Mouse (Mus musculus) G1E-ER4 (cell line): ENCODE data around the gene Nrxn3. TPM values are rescaled to one million over a fixed set of nuclear protein-coding genes. Genes with fewer than 3 reads are reported as not detected.

Source experiments
- GATA1 ChIP-seq: IDR thresholded peaks from one replicate; pipeline ENCODE4 v1.8.0; 2012; ENCODE audit warnings: low read length, inconsistent platforms
- polyA plus RNA-seq: library from polyadenylated mRNA; stranded (reverse); fragments of >175 nt; gene quantifications from 2 replicates; pipeline ENCODE4 v1.2.3, GENCODE M21; 2012

Nrxn3 gene
- polyA plus RNA-seq, 1 experiment: not detected

DNA sequence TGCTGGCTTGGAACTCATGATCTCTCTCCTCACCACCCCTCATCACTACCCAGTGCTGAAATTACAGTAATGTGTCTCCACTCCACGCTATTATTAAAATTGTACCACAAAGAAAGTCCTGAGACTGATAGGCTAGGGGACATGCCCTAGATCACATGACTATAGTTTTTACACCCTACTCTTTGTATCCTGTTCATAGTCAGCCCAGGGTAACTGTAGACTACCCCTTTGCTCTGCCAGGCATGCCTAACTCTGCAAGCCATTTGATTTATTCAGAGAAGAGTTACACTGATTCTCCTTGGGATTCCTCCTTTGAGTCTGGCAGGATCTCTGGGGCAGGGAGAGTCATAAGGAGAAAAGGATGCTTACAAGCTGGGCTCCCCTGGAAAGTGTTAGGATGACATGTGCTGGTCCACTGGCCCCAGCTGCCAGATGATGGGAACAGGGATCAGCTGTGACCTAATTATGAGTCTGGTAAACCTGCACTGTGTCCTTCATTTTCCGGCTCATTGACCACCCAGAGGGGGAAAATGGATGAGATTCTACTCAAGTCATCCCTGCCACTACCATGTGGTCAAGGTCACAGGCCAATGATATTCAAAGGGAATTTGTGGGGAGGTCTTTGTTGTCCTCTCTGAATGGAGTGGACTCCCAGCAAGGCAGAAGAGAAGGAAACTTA is 318.9 kb downstream of the Nrxn3 start:
- no peak for TF ChIP-seq GATA1

DNA sequence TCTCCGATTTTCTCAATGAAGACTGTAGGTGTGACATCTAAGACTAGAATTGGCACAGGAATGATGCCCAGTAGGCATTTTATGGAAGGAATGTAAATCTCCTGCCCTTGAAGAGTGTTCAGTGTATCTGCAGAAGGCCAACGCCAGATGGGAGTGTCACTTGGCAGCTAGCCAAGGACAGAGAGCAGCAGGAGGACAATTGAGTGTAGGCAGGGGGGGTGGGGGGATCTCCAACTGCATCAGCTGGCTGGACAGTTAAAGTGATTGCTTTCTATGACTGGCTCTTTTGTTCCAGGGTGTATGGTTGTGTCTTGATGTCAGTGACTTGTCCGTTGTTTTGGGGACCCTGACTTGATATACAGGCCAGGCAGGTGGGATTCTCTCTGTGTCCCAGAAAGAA is 326.6 kb downstream of the Nrxn3 start:
- TF ChIP-seq GATA1: no peak

DNA sequence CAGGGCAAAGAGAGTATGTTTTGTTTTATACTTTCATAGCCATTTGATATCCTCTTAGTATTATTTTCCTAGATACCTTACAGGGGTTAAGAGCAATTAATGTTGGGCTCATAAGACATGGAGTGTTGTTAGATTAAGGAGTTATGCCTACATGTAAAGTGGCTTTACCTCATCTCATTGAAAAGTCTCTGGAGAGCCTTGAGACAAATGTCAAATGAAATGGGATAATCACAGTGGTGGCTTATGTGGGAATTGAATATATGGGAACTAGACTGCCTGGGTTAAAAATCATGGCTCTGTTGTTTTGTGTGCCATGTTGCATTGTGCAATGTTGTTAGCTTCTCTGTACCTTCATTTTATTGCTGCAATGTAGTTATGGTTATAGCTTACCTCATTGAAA is 327.0 kb downstream of the Nrxn3 start:
- no peak for TF ChIP-seq GATA1

DNA sequence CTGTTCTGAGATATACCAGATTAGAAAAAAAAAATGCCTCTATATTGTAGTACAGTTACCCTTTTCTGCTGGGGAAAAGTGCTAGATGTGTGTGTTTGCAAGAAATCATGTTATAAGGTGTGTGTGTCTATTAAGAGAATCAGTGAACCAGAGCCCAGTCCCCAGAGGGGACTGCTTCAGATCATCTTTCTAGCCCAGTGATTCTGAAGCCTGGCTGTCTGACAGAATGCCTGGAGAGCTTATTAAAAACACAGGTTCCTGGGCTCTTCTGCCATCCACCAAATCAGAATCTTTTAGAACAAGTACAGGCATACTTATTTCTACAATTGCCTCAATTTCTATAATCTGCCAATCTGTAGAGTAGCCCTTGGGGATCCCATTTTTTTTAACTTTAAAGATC is 349.8 kb downstream of the Nrxn3 start:
- TF ChIP-seq GATA1: no peak

DNA sequence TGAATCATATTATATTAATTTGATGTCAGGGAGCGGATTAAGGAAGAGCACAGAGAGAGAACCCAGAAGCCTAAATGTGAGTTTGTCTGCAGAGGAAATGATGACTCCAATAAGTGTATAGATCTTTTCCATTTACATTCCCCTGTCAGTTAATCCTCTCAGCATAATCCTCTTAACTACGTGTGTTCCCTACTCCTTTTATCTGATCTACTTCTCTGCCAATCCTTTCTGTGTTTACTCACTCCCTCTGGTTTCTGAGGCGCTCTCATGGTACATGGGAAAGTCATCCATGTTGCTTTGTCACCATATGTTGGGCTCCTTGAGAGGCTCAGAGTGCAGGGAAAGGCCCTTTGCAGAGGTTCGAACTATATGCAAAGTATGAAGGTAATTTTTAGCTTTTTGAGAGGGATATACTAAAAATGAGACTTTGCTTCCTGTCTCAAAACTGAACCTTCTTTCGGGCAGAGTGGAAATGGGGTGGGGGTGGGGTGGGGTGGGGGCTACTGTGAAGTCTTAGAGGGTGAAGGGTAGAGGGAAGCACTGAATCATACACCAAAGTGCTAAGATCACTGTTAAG is 350.6 kb downstream of the Nrxn3 start:
- no peak for TF ChIP-seq GATA1

DNA sequence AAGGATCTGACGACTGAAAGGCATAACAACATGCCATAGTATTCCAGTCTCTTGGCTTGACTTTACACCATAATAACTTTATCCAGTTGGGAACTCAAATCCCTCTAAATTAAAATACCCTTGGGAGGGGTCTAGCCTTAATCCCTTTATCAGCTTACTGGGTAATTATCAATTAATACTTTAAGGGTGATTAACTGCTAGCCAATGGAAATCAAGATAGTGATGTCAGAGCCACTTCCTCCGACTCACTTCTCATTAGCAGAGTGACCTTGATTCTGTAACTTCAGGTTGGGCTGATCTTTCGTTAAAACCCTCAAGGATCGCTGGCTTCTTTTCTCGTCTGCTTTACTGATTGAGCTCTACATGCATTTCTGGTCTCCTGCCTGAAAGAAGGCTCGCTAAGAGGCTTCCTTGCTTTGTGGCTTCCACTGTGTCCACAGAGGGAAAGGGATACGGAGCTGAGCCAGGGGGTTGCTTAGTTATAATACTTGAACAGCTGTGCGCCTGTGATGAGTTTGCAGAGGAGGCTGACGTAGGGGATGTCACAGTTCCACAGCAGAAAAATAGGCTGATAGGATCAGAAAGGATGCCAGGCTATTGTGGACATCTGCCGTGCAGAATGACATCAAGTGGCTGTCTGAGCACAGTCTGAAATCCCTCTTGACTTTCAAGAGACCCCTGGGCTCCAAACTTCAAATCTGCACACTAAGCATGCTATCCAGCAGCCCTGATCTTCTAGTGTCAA is 352.0 kb downstream of the Nrxn3 start:
- TF ChIP-seq GATA1: no peak

DNA sequence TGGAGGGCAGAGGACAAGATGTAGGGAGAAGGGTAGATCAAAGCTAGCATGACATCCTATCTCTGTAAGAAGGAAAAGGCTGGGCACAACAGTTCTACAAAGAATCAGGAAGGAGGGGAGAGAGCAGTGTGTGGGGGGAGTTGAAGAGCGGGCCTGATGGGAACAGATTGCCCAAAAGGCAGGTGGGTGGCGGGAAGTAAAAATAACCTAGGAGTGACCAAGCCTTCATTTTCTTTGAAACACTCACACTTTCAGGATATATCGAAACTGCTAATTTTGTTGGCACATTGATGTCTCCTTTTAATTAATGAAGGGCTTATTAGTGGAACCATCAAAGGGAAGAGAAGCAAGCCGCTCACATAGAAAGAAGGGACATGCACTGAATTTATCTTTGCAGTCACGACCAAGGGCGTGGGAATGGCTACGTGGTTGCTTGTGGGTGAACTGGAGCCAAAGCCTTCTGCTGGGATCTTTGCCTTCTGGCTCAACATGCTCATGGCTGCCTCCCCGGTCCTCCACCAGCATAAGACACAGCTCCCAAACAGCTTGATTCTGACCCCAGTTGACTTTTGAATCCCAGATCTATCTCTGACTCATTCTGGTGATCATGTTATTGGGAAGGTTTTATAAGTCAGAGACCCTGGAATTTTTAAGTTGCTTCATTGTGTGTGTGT is 371.3 kb downstream of the Nrxn3 start:
- TF ChIP-seq GATA1: no peak

DNA sequence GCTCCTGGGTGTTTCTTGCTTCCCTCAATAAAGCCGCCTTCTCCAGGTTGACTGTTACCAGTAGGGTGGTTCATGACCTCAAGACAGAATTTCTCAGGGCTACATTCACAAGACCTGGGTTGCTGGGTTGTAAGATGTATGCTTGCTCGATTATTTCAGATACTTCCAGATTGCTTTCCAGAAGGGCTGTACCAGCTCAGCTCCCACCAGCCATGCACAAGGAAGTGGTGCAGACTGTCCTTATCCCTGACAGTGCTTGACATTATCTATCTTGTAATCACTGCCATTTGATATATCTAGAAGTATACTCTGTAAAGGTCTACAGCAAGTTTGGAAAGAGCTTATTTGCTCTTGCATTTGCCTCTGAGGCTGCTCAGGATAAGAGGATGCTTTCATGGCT is 374.9 kb downstream of the Nrxn3 start:
- no peak for TF ChIP-seq GATA1

DNA sequence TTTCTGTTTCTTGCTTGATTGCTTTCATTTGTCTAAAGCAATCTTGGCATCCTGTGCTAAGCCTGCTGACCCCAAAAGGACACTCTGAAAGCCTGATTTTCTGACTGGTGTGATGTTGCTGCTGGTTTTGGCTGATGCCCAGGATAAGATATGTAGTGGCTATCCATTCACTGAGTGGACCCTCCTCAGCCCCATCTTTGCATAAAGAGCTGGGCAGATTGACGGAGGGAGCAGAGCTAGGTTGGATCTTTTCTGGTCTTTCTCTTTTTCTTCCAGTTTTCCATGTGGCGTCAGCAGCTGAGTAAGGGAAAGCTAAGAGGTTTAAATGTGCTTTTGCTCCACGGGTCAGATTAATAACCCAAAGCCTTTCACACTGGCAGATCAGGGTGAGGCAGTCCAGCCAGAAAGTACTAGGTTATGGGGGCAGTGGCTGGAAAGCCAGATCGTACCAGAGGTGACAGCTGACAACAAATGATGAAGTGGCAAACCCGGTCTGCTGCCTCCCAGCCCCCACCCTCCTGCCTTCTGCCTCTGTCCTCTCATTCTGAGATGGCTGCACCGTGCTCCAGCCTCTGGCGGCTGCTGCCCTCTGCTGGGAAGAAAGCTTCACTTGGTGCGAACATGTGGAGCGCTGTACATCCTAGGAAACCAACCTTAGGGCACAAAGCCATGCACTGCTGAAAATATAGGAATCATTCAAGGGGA is 383.5 kb downstream of the Nrxn3 start:
- no peak for TF ChIP-seq GATA1

DNA sequence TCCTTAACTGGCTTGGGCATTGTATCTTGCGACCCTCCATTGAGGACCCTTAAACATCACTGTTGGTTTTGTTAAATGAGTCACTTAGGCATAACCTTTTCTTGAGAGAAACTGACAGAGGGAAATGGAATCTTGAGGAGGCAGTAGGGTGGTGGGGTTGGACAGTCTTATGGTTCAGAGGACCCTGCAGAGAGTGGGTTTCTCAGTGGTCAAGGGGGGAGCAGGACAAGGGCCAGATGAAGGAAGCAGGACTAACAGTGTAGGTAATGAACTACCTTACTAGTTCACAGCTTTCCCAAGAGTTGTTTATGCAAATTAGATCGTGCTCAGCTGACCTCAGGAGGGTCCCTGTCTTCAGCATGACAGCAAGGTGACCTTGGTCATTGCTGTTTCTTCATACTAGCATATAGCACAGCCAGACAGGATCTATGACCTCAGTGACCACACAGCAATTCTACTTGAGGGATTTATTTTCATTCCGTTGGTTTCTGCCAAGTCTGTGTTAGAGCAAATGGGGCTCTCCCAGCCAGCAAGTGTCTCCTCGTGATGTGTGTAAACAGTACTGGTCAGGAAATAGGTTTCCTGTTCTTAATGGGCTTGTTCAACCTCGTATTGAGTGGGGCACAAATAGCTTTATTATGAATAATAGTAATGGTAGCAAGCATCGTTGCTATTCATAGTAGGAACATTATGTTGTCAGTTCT is 384.4 kb downstream of the Nrxn3 start:
- no peak for TF ChIP-seq GATA1

DNA sequence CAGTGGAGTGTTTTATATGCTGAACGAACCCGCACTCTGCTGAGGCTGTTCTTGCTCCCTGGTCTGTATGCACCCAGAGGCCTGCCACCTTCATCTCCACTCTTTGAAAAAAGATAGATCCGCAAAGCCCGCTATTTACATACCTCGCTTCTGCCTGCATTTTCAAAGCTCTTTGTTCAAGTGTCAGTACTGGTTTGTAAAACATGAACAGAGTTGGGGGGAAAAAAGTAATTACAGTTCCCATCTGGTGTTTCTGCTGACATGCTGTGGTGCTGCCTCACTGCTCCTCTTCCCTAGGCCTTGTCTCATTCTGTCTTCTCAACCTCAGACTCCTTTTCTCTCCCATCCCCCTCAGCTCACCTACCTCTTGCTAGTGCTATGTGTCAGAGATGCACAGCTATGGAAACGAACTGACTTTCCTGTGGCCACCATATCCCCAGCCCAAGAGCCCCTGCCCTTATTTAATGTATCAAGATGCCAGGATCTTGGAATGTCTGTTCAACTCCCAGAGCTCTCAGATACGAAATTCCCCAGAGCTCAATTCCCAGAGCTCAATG is 387.2 kb downstream of the Nrxn3 start:
- no peak for TF ChIP-seq GATA1

DNA sequence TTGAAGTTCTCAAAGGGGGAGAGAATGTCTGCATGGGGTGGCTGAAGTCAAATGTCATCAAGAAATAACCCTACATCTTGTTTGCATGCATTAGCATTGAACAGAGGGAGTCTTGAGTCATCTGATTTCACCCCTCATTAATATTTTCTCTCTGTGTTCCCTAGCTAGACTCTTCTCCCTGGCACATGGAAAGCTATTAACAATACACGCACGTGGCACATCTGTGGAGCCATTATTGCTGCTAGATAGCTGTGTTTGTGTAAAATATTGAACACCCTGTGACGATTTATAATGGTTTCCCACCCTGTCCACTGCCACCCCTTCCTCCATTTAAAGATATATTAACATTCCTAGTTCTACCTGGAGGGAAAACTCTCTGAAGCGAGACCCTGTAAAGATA is 405.9 kb downstream of the Nrxn3 start:
- no peak for TF ChIP-seq GATA1

DNA sequence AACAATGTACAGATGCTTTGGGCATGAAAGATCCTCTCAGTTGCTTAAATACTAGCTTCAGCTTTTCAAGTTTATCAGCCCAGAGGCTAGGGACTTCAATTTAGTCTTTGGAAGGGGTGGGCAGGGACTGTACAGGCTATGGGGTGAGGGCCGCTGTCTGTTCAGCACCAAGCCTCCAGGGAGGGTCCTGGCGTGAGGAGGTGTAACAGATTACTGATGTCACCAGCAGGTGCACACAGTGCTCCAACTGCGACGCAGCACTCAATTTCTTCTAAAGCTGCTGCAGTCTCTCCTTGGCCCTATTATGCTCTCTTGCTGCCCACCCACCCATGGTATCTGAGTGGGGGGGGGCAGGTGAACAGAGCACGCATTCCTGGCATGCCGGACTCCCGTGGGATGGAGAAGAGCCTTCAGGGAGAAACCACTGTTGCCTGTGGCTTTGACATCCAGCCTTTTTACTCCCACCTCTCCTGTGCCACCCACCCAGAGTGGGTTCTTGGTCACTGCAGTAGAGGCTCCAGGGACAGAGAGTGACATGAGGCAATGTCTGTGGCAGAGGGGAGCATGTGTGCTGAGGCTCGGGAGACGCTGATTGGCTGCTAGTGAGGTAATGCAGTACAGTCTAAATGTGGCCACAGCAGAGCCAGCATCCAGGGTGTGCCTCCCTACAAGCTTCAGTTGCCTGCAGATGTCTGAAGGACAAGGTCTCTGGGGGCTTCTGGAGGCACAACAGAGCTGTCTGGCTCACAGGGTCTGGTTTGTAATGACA is 406.6 kb downstream of the Nrxn3 start:
- TF ChIP-seq GATA1: no peak

DNA sequence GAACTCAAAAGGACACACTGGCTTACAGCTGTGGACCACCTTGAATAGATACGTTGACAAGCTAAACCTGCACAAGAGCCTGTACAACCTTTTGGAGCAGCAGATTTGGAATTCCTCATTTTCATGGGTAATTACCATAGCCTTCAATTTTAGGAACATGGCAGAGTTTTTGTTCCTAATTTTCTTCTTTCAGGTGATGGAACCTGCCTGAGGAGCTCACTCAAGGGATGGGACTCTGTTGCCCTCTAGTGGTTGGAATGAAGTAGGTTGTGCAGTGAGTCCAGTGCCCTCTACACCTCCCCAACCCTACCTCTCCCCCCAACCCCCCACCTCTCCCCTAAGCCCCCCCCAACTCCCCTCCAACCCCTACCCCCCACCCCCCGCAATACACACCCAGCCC is 411.7 kb downstream of the Nrxn3 start:
- TF ChIP-seq GATA1: no peak
